Mouse (Mus musculus): ENCODE results near the gene Yod1.
A peak's percentile ranks its signal among the peaks of the same experiment; 100 is the strongest.

Gene Yod1

DNA sequence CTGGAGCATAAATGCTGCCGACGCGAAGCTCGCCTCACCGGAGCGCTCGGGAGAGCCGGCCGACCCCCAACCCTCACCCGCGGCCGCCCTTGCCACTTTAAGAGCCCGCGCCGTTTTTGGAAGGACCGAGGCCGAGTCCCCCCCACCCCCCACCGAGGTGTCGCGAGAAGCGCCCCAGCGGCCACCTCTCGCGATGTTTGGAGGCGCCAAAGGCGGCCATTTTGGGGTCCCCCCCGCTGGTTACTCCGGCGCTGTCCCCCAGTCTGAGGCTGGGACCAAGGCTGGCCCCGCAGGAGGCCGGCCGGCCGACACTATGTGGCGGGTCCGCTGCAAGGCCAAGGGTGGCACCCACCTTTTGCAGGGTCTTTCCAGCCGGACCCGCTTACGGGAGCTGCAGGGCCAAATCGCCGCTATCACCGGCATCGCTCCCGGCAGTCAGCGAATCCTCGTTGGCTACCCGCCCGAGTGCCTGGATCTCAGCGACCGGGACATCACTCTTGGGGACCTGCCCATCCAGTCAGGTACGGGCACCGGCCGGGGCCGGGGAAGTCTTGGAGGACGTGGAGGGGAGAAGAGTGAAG lies at the start of gene Yod1:
TSS of gene Yod1 (plus strand) at position 37 of the 581 bp plus-strand sequence.
- DNase-seq (ENCODE audit: low read depth, low spot score) = peak; percentile 87

DNA sequence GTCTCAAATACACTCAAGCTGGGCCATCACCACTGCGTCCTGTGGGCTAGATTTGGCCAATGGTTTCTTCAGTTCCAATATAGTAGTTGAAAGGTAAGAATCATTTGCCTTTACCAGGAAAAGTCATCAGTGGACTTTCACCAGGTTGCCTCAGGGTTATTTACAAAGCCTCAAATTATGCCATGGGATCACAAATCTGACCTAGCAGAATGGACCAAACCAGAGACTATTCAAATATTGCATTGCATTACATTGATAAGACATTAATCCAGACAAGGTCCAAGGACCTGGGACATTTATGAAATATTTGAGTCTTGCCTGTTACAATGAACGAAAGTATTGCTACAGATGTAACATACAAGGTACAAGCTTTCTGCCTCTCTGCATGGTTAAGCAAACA lies 38.6 kb upstream of the Yod1 start:
- no peak for DNase-seq (ENCODE audit: low read depth, low spot score)

DNA sequence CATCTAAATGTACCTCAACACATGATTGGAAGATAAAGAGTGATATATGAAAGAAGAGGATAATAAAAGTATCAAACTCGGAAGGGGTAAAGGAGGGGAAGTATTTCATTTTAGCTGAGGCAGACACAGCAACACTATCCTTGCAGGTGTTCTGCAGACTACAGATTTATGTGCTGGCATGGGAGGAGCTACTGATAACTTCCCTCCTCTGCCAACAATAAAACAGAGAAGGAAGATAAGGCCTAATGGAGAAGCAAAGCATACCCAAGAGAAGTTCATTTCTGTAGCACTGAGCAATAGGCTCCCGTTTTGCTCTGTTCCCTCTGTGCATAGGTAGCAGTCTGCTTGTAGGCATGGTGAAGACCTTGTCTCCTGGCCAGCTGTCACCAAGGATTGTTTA lies 36.1 kb upstream of the Yod1 start:
- DNase-seq (ENCODE audit: low read depth, low spot score) = no peak

DNA sequence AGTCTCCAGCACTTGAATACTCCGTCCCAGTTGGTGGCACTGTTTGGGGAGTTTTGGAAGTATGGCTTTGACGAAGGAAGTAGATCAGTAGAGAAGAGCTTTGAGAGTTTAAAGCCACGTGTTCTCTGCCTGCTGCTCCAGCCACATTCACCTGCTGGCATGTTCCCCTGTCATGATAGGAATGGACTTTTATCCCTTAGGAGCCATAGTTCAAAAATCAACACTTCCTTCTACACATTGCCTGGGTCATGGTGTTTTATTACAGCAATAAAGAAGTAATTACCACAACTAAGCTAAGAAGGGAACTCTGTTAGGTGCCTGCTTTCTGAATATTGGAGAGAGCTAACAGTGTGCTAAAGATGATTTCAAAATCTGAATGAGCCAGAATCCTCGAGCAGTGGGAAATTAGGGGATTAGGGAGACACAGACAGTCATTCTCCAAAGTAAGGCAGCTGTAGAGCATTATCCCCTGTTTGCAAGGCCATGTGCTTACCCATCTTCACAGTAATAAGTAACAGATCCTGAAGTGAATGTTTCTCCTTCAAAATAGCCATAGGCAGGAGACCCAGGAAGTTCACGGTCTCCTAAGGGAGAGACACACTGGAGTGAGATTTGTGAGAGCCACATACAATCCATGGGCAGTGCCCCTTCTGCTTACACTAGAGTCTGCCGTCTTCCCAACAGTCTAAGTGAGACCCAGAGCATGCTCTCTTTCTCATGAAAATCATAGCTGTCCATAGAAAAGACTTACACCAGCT lies 35.3 kb upstream of the Yod1 start:
- DNase-seq (ENCODE audit: low read depth, low spot score) = no peak

DNA sequence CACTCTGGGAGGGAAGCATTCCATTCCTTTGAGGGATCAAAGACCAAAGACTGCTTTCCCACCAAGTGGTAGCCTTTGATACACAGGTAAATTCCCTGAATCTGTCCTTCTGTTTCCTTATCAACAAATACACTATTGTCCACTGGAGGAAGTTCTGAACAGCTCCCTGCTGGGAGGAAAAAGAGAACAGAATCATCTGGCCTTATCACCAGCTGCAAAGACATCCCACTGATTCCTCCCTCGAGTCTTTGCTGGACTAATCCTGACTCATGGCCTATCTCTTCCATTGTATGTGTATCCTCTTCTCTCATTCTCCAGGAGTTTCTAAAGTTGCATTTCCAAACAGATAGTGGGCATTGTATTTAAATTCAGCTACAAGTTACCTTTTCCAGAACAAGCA lies 33.2 kb upstream of the Yod1 start:
- DNase-seq (ENCODE audit: low read depth, low spot score) = no peak

GRCm38 (mm10) chr1:130698601-130699000 lies 18.5 kb upstream of the Yod1 start:
- no peak for DNase-seq (ENCODE audit: low read depth, low spot score)

GRCm38 (mm10) chr1:130699937-130700633 lies 17.0 kb upstream of the Yod1 start:
- DNase-seq (ENCODE audit: low read depth, low spot score) = no peak

DNA sequence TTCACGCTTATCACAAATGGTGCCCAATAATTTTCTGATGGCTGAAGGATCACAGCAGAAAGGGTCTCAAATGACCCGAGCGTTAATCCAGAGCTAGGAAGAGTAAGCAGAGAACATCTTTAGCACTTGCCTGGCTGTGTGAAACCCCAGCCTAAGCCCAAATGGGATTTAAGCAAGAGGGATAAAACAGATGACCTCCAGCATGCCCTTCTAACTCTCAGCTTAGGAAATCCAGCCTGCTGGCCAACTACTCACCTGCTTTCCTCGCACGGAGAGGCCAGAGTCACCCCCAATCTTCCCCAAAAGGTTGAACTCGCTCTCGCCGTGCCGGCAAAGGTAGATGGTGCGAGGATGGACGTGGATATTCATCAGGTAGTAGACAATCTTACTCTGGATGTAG lies 15.2 kb upstream of the Yod1 start:
- no peak for DNase-seq (ENCODE audit: low read depth, low spot score)

- no peak for DNase-seq (ENCODE audit: low read depth, low spot score)
These were observed 13.5 kb upstream of the Yod1 start for GRCm38 (mm10) chr1:130703613-130704012.

GRCm38 (mm10) chr1:130710283-130711080 lies 6.6 kb upstream of the Yod1 start:
- DNase-seq (ENCODE audit: low read depth, low spot score) = peak; percentile 7

GRCm38 (mm10) chr1:130714046-130714445 lies 3.1 kb upstream of the Yod1 start:
- no peak for DNase-seq (ENCODE audit: low read depth, low spot score)

- DNase-seq (ENCODE audit: low read depth, low spot score) = peak; percentile 99
These were observed 1.4 kb upstream of the Yod1 start, which contains the start of gene Gm29427 for GRCm38 (mm10) chr1:130715561-130716217. TSS of gene Gm29427 (minus strand) at chr1:130715799.

DNA sequence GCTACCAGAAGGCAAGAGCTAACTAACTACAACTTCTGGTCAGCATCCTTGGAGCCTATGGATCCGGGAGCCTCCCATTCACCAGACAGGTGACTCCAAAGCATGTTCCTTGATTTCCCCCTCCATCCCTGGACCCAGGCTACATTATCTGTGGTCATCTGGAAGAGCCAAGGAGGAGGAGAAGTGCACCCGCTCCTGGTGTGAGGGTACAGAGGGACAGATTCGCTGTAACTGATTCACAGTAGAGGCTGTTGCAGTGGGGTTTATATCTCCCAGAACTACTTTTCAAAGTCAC lies 962 bp upstream of the Yod1 start:
- no peak for DNase-seq (ENCODE audit: low read depth, low spot score)

DNA sequence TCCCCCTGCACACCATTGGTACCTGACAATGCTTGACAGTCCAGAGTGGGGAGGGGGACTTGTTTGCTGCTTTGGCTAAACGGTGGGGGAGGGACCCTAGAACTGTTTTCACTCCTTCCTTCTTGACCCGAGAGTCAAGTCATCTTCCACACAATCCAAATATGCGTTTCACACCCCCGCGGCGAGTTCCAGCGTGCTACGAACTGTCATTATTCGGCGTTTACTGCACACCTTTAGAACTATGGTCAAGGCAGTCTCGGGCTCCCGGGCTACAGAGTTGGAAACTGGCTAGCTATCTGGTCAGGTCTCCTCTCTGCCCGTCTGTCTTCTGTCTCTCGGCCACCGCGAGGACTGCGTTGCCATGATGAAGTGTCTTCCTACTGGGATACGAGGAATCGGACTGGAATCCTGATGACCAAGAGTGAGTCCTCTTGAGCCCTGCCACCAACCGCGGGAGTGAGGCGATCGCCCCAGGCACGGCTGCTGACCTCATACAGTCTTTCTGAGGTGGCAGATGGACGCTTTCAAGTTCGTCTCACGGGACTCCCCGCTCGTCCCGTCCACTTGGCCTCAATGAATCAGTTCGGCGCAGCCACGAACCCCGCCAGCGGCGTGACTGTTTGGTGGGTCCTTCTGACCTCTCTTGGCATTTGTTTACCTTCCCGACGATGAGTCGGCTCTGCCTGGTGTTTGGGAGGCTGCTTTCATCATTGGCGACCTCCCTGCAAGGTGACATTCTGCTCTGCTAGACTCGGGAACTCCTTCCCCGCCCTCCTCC lies 425 bp upstream of the Yod1 start:
- DNase-seq (ENCODE audit: low read depth, low spot score) = peak; percentile 36

GRCm38 (mm10) chr1:130724206-130724605 lies 7.1 kb downstream of the Yod1 start:
- DNase-seq (ENCODE audit: low read depth, low spot score) = no peak

GRCm38 (mm10) chr1:130726396-130726795 lies 9.3 kb downstream of the Yod1 start:
- DNase-seq (ENCODE audit: low read depth, low spot score) = no peak

DNA sequence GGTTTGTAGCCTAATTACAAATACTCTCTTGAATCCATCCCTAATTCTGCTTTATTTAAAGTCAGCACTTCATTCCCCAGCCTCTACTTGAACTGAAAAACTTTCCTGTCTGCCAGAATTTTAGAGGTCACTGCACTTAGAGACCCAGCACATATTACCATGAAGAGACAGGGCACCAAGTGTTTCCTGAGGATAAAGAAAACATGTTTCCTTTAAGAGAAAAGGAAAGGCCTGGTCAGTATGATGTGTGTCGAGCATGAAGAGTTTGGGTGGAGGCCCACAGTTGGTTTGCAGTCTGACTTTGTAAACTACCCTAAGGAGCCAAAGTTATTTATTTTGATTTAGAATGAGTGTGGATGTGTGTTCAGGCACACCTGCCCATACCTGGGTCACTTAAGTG lies 10.9 kb downstream of the Yod1 start:
- DNase-seq (ENCODE audit: low read depth, low spot score) = no peak

DNA sequence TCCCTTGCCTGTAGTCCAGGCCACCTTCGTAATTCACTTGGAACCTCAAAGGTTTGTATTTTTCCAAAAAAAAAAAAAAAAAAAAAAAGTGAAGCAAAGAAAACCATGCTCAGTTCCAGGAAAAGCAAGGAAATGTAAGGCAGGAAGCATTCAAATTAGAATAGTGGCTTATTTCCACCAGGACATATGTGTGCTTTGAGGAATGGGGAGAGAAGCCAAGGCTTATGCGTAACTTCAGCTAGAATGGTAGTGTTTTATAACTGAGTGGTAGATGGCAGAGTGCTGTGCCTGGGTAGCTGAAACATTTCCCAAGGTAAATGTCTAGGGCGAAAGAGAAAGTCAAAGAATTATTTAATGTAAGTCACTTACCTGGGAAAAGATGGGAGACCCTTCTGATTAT lies 11.6 kb downstream of the Yod1 start:
- DNase-seq (ENCODE audit: low read depth, low spot score) = no peak

GRCm38 (mm10) chr1:130729153-130729552 lies 12.0 kb downstream of the Yod1 start, which contains the start of gene Pfkfb2:
TSS of gene Pfkfb2 (minus strand) at chr1:130729253.
- DNase-seq (ENCODE audit: low read depth, low spot score) = no peak

DNA sequence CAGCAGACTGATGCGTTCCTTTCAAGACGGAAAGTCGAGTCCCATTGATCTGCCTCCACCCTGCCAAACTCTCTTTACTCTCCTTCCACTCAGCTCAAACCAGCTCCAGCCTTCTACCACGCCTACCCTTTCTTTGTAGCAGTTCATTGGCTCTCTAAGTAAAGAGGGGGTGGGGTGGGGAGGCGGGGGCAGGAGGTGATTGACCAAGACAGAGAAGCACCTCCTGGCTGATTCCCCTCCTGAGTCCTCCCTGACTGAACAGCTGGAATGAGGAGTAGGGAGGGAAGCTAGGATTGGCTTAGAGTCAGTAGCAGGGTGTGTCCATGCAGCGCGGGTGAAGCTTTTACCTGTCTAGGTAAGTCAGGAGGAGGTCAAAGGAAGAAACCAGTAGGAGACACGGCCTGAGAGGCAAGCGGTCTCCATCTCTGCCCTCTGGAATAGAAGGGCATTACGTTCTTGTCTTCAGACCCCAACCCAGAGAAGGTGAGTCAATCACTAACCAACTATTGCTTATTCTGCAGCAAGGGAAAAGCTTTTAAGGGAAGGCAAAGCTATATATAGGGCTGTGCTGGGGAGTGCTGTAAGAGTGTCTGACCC lies 14.7 kb downstream of the Yod1 start, which contains the start of gene AA986860:
TSS of gene AA986860 (plus strand) at position 236 of the 597 bp plus-strand sequence.
- DNase-seq (ENCODE audit: low read depth, low spot score) = peak; percentile 83
